Mouse (Mus musculus): Measurements from ENCODE around the gene Cxcl14. TPM values are rescaled to one million over a fixed set of nuclear protein-coding genes. Genes with fewer than 3 reads are reported as not detected.

Gene Cxcl14
- polyA plus RNA-seq, 1 experiment: 1.5 TPM

DNA sequence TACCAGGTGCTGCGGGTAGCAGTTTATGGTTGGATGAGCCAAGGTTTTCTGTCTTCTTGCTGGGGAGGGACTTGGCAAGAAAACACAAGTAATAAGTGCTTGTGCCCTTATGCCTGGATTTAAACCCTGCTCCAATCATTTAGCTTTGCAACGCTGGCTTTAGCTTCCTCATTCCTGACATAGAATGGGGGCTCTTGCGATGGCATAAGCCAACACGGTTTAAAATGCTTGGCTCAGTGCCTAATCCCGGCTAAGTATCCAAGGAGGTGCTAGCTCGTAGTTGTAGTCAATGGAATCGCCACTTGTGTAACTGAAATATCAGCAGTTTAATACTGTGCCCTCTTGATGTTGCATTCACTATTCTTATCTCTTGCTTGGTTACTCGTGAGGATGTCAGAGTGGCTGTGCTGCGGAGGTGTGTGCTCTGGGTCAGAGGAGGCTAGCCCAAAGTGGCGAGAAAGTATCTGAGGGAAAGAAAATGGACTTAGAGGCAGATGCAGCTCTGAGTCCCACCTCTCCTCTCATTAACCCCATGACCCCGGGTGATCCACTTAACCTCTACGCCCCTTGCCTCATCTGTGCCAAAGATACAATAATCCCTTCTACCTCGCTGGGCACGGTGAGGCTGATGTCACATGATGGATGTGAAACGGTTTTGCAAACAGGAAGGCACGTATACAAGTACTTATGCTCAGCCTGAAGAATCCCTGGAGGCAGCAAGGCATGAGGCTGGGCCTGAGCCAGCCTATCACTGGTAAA, 56.2 kb downstream of the Cxcl14 start:
- no peaks in the 10 kb centered on the region for H3K4me1 ChIP-seq (ENCODE audit: control insufficient read depth, insufficient read depth, low read length)
- no peak overlapping the region for H3K4me3 ChIP-seq (ENCODE audit: insufficient read depth, low read length)
- TF ChIP-seq CTCF (IDR thresholded peaks at IDR 0.05; ENCODE audit: low read depth, low read length) (no peak), POLR2A (IDR thresholded peaks at IDR 0.05; ENCODE audit: borderline replicate concordance, low read depth, low read length) (no peak)
- H3K27ac ChIP-seq (ENCODE audit: insufficient read depth, low read depth, low read length): no peak overlapping the region

Other genes with a start within 250 kb of the Cxcl14 start
- 179 and 191 TPM in 2 replicates for gene H2afy, start 160.2 kb downstream of the Cxcl14 start, polyA plus RNA-seq (2012; ENCODE audit: insufficient read depth, insufficient read length, missing spikeins)
- gene Tifab, start 117.7 kb downstream of the Cxcl14 start, polyA plus RNA-seq (2012; ENCODE audit: insufficient read depth, insufficient read length, missing spikeins): 107 and 112 TPM in 2 replicates
- not detected in 2 replicates for gene Neurog1, start 44.4 kb downstream of the Cxcl14 start, polyA plus RNA-seq (2012; ENCODE audit: insufficient read depth, insufficient read length, missing spikeins)
- not detected in 2 replicates for gene Gm3045, start 130.0 kb upstream of the Cxcl14 start, polyA plus RNA-seq (2012; ENCODE audit: insufficient read depth, insufficient read length, missing spikeins)
- not detected in 2 replicates for gene Slc25a48, start 141.8 kb upstream of the Cxcl14 start, polyA plus RNA-seq (2012; ENCODE audit: insufficient read depth, insufficient read length, missing spikeins)
- not detected in 2 replicates for gene Il9, start 185.7 kb upstream of the Cxcl14 start, polyA plus RNA-seq (2012; ENCODE audit: insufficient read depth, insufficient read length, missing spikeins)
- 1.6 and 2.1 TPM in 2 replicates for gene Fbxl21, start 225.9 kb upstream of the Cxcl14 start, polyA plus RNA-seq (2012; ENCODE audit: insufficient read depth, insufficient read length, missing spikeins)